Comparison of ENCODE assay signal across 20 mouse cellular contexts in the genomic region with DNA sequence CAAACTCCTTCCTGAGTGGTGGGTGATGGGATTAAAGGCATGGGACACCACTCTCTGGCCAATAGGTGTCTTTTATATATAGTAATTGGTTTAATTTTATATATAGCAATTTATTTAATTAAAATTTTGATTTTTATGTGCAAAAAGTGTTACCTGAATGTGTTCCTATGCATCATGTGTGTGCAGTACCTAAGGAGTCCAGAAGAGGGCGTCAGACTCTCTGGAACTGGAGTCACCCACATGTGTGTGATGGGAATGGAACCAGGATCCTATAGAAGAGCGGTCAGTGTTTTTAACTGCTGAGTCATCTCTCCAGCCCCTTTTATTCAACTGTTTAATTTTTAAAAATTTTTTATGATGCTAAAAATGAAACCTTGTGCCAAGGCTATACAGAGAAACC. TPM values are rescaled to one million over a fixed set of nuclear protein-coding genes. Genes with fewer than 3 reads are reported as not detected.
A peak's percentile ranks its signal among the peaks of the same experiment; 100 is the strongest.
DNase-seq lines count a peak whose midpoint lies in the region; ATAC-seq and TF ChIP-seq lines count a peak whose summit lies in the region.
"Had no signal": no experiment of that assay in that cellular context is flagged by ENCODE, and none has a peak within 500 bp of the region (broad histone marks: within the 10 kb centered on the region; RNA-seq: fewer than 3 reads in every experiment).

No protein-coding gene starts in this region.

- no peak for ATAC-seq in hindbrain, postnatal 0 days
- no peak for ATAC-seq in hindbrain, embryonic 11.5 days (ENCODE audit: low FRiP score)
- no peak for ATAC-seq in lung, postnatal 0 days
- ATAC-seq: forebrain, embryonic 14.5 days had no signal

- peaks cover 8% of the 10 kb centered on the region; the same call in 1 of the 2 replicates for H3K4me1 ChIP-seq in hindbrain, postnatal 0 days (ENCODE audit: insufficient read depth, low read length)
- 0 out of 2 replicates have a peak, but pooled peaks cover 3% of the 10 kb centered on the region for H3K4me1 ChIP-seq in hindbrain, embryonic 11.5 days (replicated peaks; ENCODE audit: control insufficient read depth, insufficient read depth, low read length)
- H3K4me1 ChIP-seq in lung, postnatal 0 days (ENCODE audit: insufficient read depth, low read depth, low read length): no peaks in the 10 kb centered on the region
- 0 out of 4 replicates have a peak, but pooled peaks cover 0 to 2% of the 10 kb centered on the region in 2 experiments for H3K4me1 ChIP-seq in ES-E14 (ENCODE audit: control insufficient read depth in 2 of 2, insufficient read depth in 2 of 2, low read length in 2 of 2, poor library complexity in 1 of 2)

- no peak overlapping the region for H3K27ac ChIP-seq in hindbrain, postnatal 0 days
- no peak overlapping the region for H3K27ac ChIP-seq in hindbrain, embryonic 11.5 days (ENCODE audit: low read depth, low read length)
- H3K27ac ChIP-seq in lung, postnatal 0 days (ENCODE audit: low read length): no peak overlapping the region
- no peak overlapping the region for H3K27ac ChIP-seq in ES-E14 (ENCODE audit: insufficient read depth, low read depth, low read length, poor library complexity, severe bottlenecking)
- H3K27ac ChIP-seq: heart, embryonic 15.5 days; hindbrain, embryonic 15.5 days; kidney, embryonic 15.5 days; neural tube, embryonic 12.5 days had no signal

- no peak overlapping the region for H3K9ac ChIP-seq in hindbrain, postnatal 0 days (replicated peaks; ENCODE audit: low read length)
- H3K9ac ChIP-seq in hindbrain, embryonic 11.5 days (ENCODE audit: low read depth, low read length): no peak overlapping the region
- no peak overlapping the region for H3K9ac ChIP-seq in lung, postnatal 0 days (replicated peaks; ENCODE audit: low read depth)
- H3K9ac ChIP-seq in ES-E14 (ENCODE audit: insufficient read depth, low read depth, low read length, poor library complexity, severe bottlenecking): no peak overlapping the region
- H3K9ac ChIP-seq: heart, embryonic 15.5 days; hindbrain, embryonic 15.5 days; kidney, embryonic 15.5 days; neural tube, embryonic 12.5 days had no signal

- in situ Hi-C loops in ES-E14 (cut with MboI; ENCODE audit: low sequenced_read_pairs in 2 of 2, unreplicated experiment in 2 of 2): no loop called here

- no peaks in the 10 kb centered on the region for H3K9me3 ChIP-seq in hindbrain, postnatal 0 days (ENCODE audit: low read length)
- no peaks in the 10 kb centered on the region for H3K9me3 ChIP-seq in hindbrain, embryonic 11.5 days (ENCODE audit: control insufficient read depth, low read length)
- H3K9me3 ChIP-seq in lung, postnatal 0 days (ENCODE audit: low read length): no peaks in the 10 kb centered on the region
- no peaks in the 10 kb centered on the region for H3K9me3 ChIP-seq in ES-E14 (ENCODE audit: control insufficient read depth, insufficient read depth, low read depth, low read length)
- H3K9me3 ChIP-seq: heart, embryonic 15.5 days; hindbrain, embryonic 15.5 days; kidney, embryonic 15.5 days had no signal

- H3K36me3 ChIP-seq in hindbrain, postnatal 0 days (ENCODE audit: insufficient read depth, low read length): peaks cover 32% of the 10 kb centered on the region
- peaks cover 3% of the 10 kb centered on the region; the same call in 1 of the 2 replicates for H3K36me3 ChIP-seq in hindbrain, embryonic 11.5 days (ENCODE audit: control insufficient read depth, insufficient read depth, low read length)
- peaks cover 16% of the 10 kb centered on the region; the same call in 1 of the 2 replicates for H3K36me3 ChIP-seq in lung, postnatal 0 days (ENCODE audit: insufficient read depth, low read length)
- H3K36me3 ChIP-seq in ES-E14 (ENCODE audit: control insufficient read depth, insufficient read depth, low read length, poor library complexity, severe bottlenecking): peaks cover 18% of the 10 kb centered on the region

- TF ChIP-seq EP300 in lung, postnatal 0 days (IDR thresholded peaks at IDR 0.05): no peak

- no peak overlapping the region for H3K4me2 ChIP-seq in hindbrain, postnatal 0 days (ENCODE audit: low read depth, low read length)
- no peak overlapping the region for H3K4me2 ChIP-seq in hindbrain, embryonic 11.5 days (replicated peaks; ENCODE audit: low read depth, low read length)
- no peak overlapping the region for H3K4me2 ChIP-seq in lung, postnatal 0 days (replicated peaks; ENCODE audit: low read depth, low read length)
- H3K4me2 ChIP-seq: heart, embryonic 15.5 days; hindbrain, embryonic 15.5 days; kidney, embryonic 15.5 days; neural tube, embryonic 12.5 days had no signal

- 76% methylated on average over 2 of the region's 2 CpGs for WGBS in hindbrain, postnatal 0 days
- WGBS in hindbrain, embryonic 11.5 days: 80% methylated on average over 2 of the region's 2 CpGs
- 80% methylated on average over 2 of the region's 2 CpGs for WGBS in lung, postnatal 0 days

- no peaks in the 10 kb centered on the region for H3K27me3 ChIP-seq in hindbrain, postnatal 0 days (ENCODE audit: insufficient read depth, low read length)
- no peaks in the 10 kb centered on the region for H3K27me3 ChIP-seq in hindbrain, embryonic 11.5 days (ENCODE audit: control insufficient read depth, insufficient read depth, low read length)
- no peaks in the 10 kb centered on the region for H3K27me3 ChIP-seq in lung, postnatal 0 days (replicated peaks; ENCODE audit: insufficient read depth, low read length)
- H3K27me3 ChIP-seq: heart, embryonic 15.5 days; hindbrain, embryonic 15.5 days; kidney, embryonic 15.5 days; neural tube, embryonic 12.5 days had no signal

- TF ChIP-seq CTCF in hindbrain, postnatal 0 days (IDR thresholded peaks at IDR 0.05; ENCODE audit: low read depth): peak; percentile 52
- TF ChIP-seq CTCF in lung, postnatal 0 days (IDR thresholded peaks at IDR 0.05): peak; percentile 49

- no peak overlapping the region for H3K4me3 ChIP-seq in hindbrain, postnatal 0 days (ENCODE audit: low read length)
- no peak overlapping the region for H3K4me3 ChIP-seq in hindbrain, embryonic 11.5 days (ENCODE audit: low read depth, low read length)
- no peak overlapping the region for H3K4me3 ChIP-seq in lung, postnatal 0 days (ENCODE audit: low read depth, low read length)
- H3K4me3 ChIP-seq in ES-E14 (ENCODE audit: insufficient read depth in 1 of 2, low read depth in 1 of 2, low read length in 2 of 2, poor library complexity in 1 of 2, severe bottlenecking in 1 of 2): no peak overlapping the region
- H3K4me3 ChIP-seq: heart, embryonic 15.5 days; hindbrain, embryonic 15.5 days; kidney, embryonic 15.5 days; neural tube, embryonic 12.5 days had no signal

- no peak for DNase-seq in hindbrain, postnatal 0 days (ENCODE audit: low spot score)
- no peak for DNase-seq in hindbrain, embryonic 11.5 days (ENCODE audit: low spot score)
- DNase-seq in lung, postnatal 0 days (ENCODE audit: low spot score): no peak
- no peak for DNase-seq in lung, postnatal 25 days (ENCODE audit: low spot score)
- DNase-seq in ES-E14 (ENCODE audit: low read depth, low spot score): peak; percentile 52
- peak; percentile 28 for DNase-seq in naive thymus-derived CD4-positive, alpha-beta T cell, adult 2 months (ENCODE audit: low read depth)
- DNase-seq in urinary bladder, postnatal 4 days (ENCODE audit: low spot score in 2 of 2): no peak
- DNase-seq: adrenal gland, adult 2 months; cerebellum, postnatal 25 days; gastrocnemius, postnatal 10 days; lung, postnatal 10 days; midbrain, embryonic 14.5 days had no signal

TF ChIP-seq in ES-E14, 5 proteins besides CTCF, POLR2A, EP300 and RAD21:
- TF ChIP-seq ZC3H11A (IDR thresholded peaks at IDR 0.05; ENCODE audit: borderline replicate concordance, low read depth, low read length) (no peak), HCFC1 (IDR thresholded peaks at IDR 0.05; ENCODE audit: borderline replicate concordance, insufficient read depth, low read length) (no peak), CHD2 (IDR thresholded peaks at IDR 0.05; ENCODE audit: low read depth, low read length) (no peak), MAFK (IDR thresholded peaks at IDR 0.05; ENCODE audit: insufficient read depth, low read depth, low read length) (peak; percentile 79), ZNF384 (IDR thresholded peaks at IDR 0.05; ENCODE audit: low read depth, low read length) (no peak)

RNA-seq across cellular contexts. Expression of a gene that starts 3.9 kb away (rescaled TPM):
- total RNA-seq in hindbrain, postnatal 0 days (2014; rRNA removed): 10.2 and 10.3 TPM in 2 replicates
- polyA plus RNA-seq in hindbrain, postnatal 0 days (2015; fragmentation: Nextera tagmentation; extraction: Ambion mirVana): 23.2 and 25.4 TPM in 2 replicates
- 23.7 and 28.4 TPM in 2 replicates for polyA plus RNA-seq in hindbrain, embryonic 11.5 days (2014; fragmentation: Nextera tagmentation; extraction: Ambion mirVana)
- 23.3 and 25.3 TPM in 2 replicates for polyA plus RNA-seq in lung, postnatal 0 days (2015; fragmentation: Nextera tagmentation; extraction: Ambion mirVana)
- 10.2 TPM in 2 replicates for total RNA-seq in ES-E14 (2012; rRNA removed)

RNA-seq across cellular contexts. Expression of a gene that starts 24.5 kb away (rescaled TPM):
- total RNA-seq in hindbrain, postnatal 0 days (2014; rRNA removed): 0.05 and 0.07 TPM in 2 replicates
- polyA plus RNA-seq in hindbrain, postnatal 0 days (2015; fragmentation: Nextera tagmentation; extraction: Ambion mirVana): 0.10 and 0.24 TPM in 2 replicates
- polyA plus RNA-seq in hindbrain, embryonic 11.5 days (2014; fragmentation: Nextera tagmentation; extraction: Ambion mirVana): not detected in 2 replicates
- 9.0 and 13.0 TPM in 2 replicates for polyA plus RNA-seq in lung, postnatal 0 days (2015; fragmentation: Nextera tagmentation; extraction: Ambion mirVana)
- 0.74 and 1.0 TPM in 2 replicates for total RNA-seq in ES-E14 (2012; rRNA removed)
- polyA plus RNA-seq: forebrain, embryonic 14.5 days; heart, embryonic 15.5 days; limb, embryonic 11.5 days; neural tube, embryonic 12.5 days had no signal

RNA-seq across cellular contexts. Expression of a gene that starts 28.7 kb away (rescaled TPM):
- not detected in 2 replicates for total RNA-seq in hindbrain, postnatal 0 days (2014; rRNA removed)
- polyA plus RNA-seq in hindbrain, postnatal 0 days (2015; fragmentation: Nextera tagmentation; extraction: Ambion mirVana): not detected in 2 replicates
- not detected in 2 replicates for polyA plus RNA-seq in hindbrain, embryonic 11.5 days (2014; fragmentation: Nextera tagmentation; extraction: Ambion mirVana)
- 0.07 TPM in 1 of 2 replicates, not detected in the other for polyA plus RNA-seq in lung, postnatal 0 days (2015; fragmentation: Nextera tagmentation; extraction: Ambion mirVana)
- 0.67 and 0.69 TPM in 2 replicates for total RNA-seq in ES-E14 (2012; rRNA removed)
- total RNA-seq: layer of hippocampus, postnatal 25 days had no signal
- polyA plus RNA-seq: embryonic facial prominence, embryonic 14.5 days; forebrain, embryonic 14.5 days; heart, embryonic 15.5 days; hindbrain, embryonic 15.5 days; kidney, embryonic 15.5 days; limb, embryonic 11.5 days; midbrain, embryonic 14.5 days; neural tube, embryonic 12.5 days had no signal

RNA-seq across cellular contexts. Expression of a gene that starts 53.5 kb away (rescaled TPM):
- 76.3 and 83.7 TPM in 2 replicates for total RNA-seq in hindbrain, postnatal 0 days (2014; rRNA removed)
- polyA plus RNA-seq in hindbrain, postnatal 0 days (2015; fragmentation: Nextera tagmentation; extraction: Ambion mirVana): 48.8 and 52.7 TPM in 2 replicates
- polyA plus RNA-seq in hindbrain, embryonic 11.5 days (2014; fragmentation: Nextera tagmentation; extraction: Ambion mirVana): 83.8 and 91.4 TPM in 2 replicates
- polyA plus RNA-seq in lung, postnatal 0 days (2015; fragmentation: Nextera tagmentation; extraction: Ambion mirVana): 65.1 and 65.5 TPM in 2 replicates
- 38.3 and 41.5 TPM in 2 replicates for total RNA-seq in ES-E14 (2012; rRNA removed)

RNA-seq across cellular contexts. Expression of a gene that starts 58.8 kb away (rescaled TPM):
- total RNA-seq in hindbrain, postnatal 0 days (2014; rRNA removed): 128 and 129 TPM in 2 replicates
- polyA plus RNA-seq in hindbrain, postnatal 0 days (2015; fragmentation: Nextera tagmentation; extraction: Ambion mirVana): 39.4 and 44.4 TPM in 2 replicates
- polyA plus RNA-seq in hindbrain, embryonic 11.5 days (2014; fragmentation: Nextera tagmentation; extraction: Ambion mirVana): 29.4 and 30.7 TPM in 2 replicates
- polyA plus RNA-seq in lung, postnatal 0 days (2015; fragmentation: Nextera tagmentation; extraction: Ambion mirVana): 25.6 and 27.3 TPM in 2 replicates
- total RNA-seq in ES-E14 (2012; rRNA removed): 27.1 and 32.2 TPM in 2 replicates

Comparison
In these comparisons a context has a peak if more than half of its experiments do, and no peak if none do; other contexts are left out.
1. DNase-seq: peak in ES-E14 (single experiment) and naive thymus-derived CD4-positive, alpha-beta T cell, adult 2 months (single experiment); none in hindbrain, postnatal 0 days (single experiment), hindbrain, embryonic 11.5 days (single experiment), lung, postnatal 0 days (single experiment), lung, postnatal 25 days (single experiment) and urinary bladder, postnatal 4 days (0 of 2).